Mouse (Mus musculus): Measurements from ENCODE around the gene Zfp872. TPM values are rescaled to one million over a fixed set of nuclear protein-coding genes. Genes with fewer than 3 reads are reported as not detected.
"Not testable (repeated sequence)": the region's sequence is repeated elsewhere in the genome, so short reads cannot be mapped to it uniquely, and the experiment has no call there.

The Zfp872 gene
- 1.7 and 1.9 TPM in 2 replicates for polyA plus RNA-seq (2015; fragmentation: Nextera tagmentation; extraction: Ambion mirVana)

DNA sequence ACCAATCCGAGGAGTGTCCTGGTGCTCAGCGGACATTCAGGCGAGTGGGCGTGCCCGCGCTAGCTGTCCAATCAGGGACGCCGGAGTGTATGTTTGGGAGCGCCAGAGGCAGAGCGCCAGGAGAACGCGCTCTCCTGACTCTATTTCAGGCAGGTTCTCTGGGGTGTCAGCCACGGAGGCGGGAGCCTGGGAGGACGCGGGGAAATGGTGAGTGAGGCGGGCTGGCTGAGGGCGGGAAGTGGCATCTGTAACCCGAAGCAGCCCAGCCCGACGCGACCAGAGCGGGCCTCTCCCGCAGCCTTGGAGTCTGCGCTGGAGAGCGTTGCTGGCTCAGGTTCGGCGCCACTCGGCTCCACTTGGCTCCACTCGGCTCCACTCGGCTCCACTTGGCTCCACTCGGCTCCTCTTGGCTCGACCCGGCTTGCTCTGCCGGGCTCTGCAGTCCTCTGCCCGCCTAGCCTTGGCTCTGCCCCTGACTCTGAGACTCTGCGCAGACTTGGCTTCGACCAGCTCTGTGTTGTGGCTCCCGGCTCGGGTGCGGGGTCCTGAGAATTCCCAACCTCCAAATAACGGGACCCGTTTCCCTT, at the start of gene Zfp872:
TSS of gene Zfp872 (plus strand) at position 66 of the 587 bp plus-strand sequence.
- no peaks in the 10 kb centered on the region for H3K27me3 ChIP-seq (replicated peaks)
- H3K4me2 ChIP-seq = peak within 1 kb of the TSS; percentile 68
- peak; percentile 56; the same call in 1 of the 2 replicates for ATAC-seq (ENCODE audit: insufficient read depth, low FRiP score, low read depth)
- no peaks in the 10 kb centered on the region for H3K36me3 ChIP-seq
- H3K9me3 ChIP-seq = no peaks in the 10 kb centered on the region
- H3K27ac ChIP-seq = no peak within 1 kb of the TSS
- peak within 1 kb of the TSS; percentile 42 for H3K4me3 ChIP-seq (replicated peaks)
- no peaks in the 10 kb centered on the region for H3K4me1 ChIP-seq
- 15% methylated on average over 43 of the region's 43 CpGs for WGBS
- 0 out of 2 replicates have a peak within 1 kb of the TSS, but pooled peaks have one; percentile 31 for H3K9ac ChIP-seq

DNA sequence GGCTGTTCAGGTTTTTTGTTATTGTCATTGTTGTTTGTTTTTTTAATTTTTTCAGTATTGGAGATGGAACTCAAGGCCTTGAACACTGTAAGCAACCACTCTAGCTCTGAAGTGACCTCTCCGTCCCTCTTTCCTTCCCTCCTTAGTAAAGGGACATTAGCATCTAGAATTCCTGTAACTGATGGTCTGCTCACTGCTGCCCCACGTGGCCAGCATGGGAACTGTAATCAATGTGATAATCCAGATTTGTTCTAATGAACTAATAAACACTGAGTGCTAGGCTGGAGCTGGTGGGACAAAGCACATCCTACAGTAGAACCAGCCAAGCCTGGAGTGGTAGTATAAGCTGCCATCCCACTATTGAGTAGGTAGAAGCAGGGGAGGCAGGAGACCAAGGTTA, 49.4 kb upstream of the Zfp872 start:
- no peak for ATAC-seq (ENCODE audit: insufficient read depth, low FRiP score, low read depth)
- Histone ChIP-seq H3K27me3 (replicated peaks) (no peaks in the 10 kb centered on the region), H3K36me3 (no peaks in the 10 kb centered on the region), H3K9ac (no peak overlapping the region), H3K4me1 (no peaks in the 10 kb centered on the region), H3K4me2 (no peak overlapping the region), H3K9me3 (no peaks in the 10 kb centered on the region), H3K4me3 (replicated peaks) (no peak overlapping the region), H3K27ac (no peak overlapping the region)
- whole genome bisulfite sequencing = 32% methylated on average over 2 of the region's 2 CpGs

DNA sequence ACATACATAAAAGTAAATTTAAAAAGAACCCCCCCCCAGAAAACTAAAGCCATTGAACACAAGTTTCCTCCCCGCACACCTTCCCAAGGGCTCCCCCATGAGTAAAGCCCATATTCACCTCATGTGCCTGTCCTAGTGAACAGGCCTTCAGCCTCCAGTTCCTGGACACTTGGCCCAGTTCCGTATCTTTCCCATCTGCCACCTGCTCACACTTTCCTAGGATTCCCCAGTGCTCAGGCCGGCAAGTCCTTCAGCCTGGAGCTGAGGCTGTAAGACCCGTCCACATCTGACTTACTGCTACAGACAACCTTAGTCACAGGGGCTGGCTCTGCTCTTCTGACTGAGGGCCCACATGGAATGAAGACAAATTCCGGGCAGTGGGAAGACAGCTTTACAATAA, 48.1 kb upstream of the Zfp872 start:
- ATAC-seq (ENCODE audit: insufficient read depth, low FRiP score, low read depth) = no peak
- H3K27me3 ChIP-seq (replicated peaks) = no peaks in the 10 kb centered on the region

DNA sequence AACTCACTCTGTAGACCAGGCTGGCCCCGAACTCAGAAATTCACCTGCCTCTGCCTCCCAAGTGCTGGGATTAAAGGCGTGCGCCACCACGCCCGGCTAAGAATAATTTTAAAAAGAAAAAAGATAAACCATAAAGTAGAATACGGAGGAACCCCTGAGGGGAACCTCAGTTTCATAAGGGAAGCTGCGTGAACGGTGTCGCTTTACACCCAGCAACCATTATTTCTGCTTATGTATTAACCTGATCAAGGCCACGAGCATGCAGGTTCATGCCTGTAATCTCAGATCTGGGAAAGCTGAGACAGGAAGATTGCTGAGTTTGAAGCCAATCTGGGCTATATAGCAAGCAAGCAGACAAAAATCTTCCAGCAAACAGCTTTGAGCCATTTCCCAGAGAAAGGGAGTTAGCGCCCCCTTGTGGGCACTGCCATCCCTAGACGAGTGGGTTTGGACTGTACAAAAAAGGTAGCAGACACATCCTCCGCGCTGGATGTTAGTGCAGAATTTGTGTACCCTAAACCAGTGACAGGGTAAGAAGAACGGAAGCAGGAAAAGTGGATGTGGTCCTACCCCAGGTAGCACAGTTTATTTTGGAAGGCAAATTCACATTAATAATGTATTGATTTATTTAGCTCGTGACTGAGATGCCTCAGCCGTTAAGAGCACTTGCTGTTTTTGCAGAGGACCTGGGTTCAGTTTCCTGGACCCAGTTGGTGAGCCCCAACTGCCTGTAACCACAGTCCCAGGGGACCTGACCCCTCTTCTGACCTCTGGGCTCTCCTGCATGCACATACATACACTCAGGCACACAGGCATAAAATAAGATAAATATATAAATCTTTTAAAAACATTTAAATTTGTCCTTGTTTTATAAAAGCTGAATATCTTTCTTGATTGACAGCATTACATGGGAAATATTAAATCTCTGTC, 44.5 kb upstream of the Zfp872 start:
- no peaks in the 10 kb centered on the region for H3K36me3 ChIP-seq
- no peak overlapping the region for H3K4me2 ChIP-seq
- H3K4me1 ChIP-seq = no peaks in the 10 kb centered on the region
- 51% methylated on average over 17 of the region's 17 CpGs for WGBS
- no peak overlapping the region for H3K4me3 ChIP-seq (replicated peaks)
- no peaks in the 10 kb centered on the region for H3K27me3 ChIP-seq (replicated peaks)
- no peak overlapping the region for H3K9ac ChIP-seq
- H3K27ac ChIP-seq = no peak overlapping the region
- peak; percentile 68 for ATAC-seq (ENCODE audit: insufficient read depth, low FRiP score, low read depth)
- no peaks in the 10 kb centered on the region for H3K9me3 ChIP-seq

More for the DNA sequence above, 48.1 kb upstream of the Zfp872 start:
- no peaks in the 10 kb centered on the region for H3K9me3 ChIP-seq
- no peak overlapping the region for H3K27ac ChIP-seq
- H3K4me1 ChIP-seq = no peaks in the 10 kb centered on the region
- 85% methylated on average over 5 of the region's 5 CpGs for whole genome bisulfite sequencing
- no peaks in the 10 kb centered on the region for H3K36me3 ChIP-seq
- H3K4me3 ChIP-seq (replicated peaks) = no peak overlapping the region
- no peak overlapping the region for H3K4me2 ChIP-seq
- H3K9ac ChIP-seq = no peak overlapping the region

DNA sequence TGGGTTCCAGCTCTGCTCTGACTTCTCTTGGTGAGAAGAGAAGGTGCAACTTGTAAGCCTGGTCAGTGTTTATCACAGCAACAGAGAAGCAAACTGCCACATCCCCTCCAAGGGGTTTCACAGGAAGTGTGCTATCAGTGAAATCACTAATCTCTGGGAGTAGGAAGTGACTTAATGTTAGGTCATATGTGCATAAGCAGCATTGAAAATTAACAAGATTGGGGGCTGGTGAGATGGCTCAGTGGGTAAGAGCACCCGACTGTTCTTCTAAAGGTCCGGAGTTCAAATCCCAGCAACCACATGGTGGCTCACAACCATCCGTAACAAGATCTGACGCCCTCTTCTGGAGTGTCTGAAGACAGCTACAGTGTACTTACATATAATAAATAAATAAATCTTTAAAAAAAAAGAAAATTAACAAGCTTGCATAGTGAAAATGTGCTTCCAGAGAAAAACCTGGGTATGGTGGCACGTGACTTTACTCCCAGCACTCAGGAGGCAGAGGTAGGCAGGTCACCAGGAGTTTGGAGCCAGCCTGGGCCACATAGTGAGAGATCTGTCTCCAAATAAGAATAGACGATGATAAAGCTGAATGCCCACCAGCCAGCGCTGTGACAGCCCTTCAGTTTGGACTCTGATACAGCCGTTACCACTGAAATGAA, 43.5 kb upstream of the Zfp872 start:
- Histone ChIP-seq H3K4me3 (replicated peaks) (no peak overlapping the region), H3K9ac (no peak overlapping the region), H3K9me3 (no peaks in the 10 kb centered on the region), H3K4me1 (no peaks in the 10 kb centered on the region), H3K4me2 (no peak overlapping the region), H3K27ac (no peak overlapping the region), H3K36me3 (no peaks in the 10 kb centered on the region), H3K27me3 (replicated peaks) (no peaks in the 10 kb centered on the region)
- 83% methylated on average over 8 of the region's 8 CpGs for WGBS
- no peak for ATAC-seq (ENCODE audit: insufficient read depth, low FRiP score, low read depth)

DNA sequence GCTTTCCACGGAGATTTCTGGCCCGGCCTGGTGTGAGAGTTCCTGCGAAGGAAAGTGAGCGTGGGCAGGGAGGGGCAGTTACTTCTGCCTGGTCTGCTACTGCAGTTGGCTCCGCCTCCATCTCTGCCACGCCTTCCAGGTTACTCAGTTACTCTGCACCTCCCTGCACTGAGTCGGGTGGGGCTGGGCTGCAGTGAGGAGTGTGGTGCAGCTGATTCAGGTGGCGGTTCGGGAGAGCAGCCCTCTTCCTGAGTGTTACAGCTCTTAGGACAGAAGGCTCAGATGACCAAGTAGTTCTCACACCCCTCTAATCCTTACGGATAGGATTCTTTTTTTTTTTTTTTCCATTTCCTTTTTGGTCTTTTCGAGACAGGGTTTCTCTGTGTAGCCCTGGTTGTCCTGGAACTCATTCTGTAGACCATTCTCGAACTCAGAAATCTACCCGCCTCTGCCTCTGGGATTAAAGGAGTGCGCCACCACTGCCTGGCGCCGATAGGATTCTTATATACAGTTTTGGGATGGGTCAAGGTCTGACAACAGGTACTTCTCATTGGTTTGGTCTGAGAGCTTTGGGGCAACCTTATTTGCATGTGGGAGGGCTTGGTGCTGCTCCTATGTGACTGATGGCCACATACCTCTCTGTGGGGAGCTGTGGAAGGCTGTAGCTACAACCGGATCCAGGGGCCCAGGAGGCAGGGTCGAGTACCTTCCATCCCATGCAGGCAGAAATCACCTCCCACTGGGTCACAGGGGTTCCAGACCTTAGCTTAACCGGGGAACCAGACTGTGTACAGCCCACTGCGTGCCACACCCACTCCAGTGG, 38.3 kb upstream of the Zfp872 start:
- WGBS = 67% methylated on average over 20 of the region's 20 CpGs
- Histone ChIP-seq H3K36me3 (no peaks in the 10 kb centered on the region), H3K27ac (no peak overlapping the region), H3K9me3 (no peaks in the 10 kb centered on the region), H3K4me1 (no peaks in the 10 kb centered on the region), H3K27me3 (replicated peaks) (no peaks in the 10 kb centered on the region), H3K9ac (no peak overlapping the region), H3K4me3 (replicated peaks) (no peak overlapping the region), H3K4me2 (no peak overlapping the region)
- ATAC-seq (ENCODE audit: insufficient read depth, low FRiP score, low read depth) = peak; percentile 68; the same call in 1 of the 2 replicates

DNA sequence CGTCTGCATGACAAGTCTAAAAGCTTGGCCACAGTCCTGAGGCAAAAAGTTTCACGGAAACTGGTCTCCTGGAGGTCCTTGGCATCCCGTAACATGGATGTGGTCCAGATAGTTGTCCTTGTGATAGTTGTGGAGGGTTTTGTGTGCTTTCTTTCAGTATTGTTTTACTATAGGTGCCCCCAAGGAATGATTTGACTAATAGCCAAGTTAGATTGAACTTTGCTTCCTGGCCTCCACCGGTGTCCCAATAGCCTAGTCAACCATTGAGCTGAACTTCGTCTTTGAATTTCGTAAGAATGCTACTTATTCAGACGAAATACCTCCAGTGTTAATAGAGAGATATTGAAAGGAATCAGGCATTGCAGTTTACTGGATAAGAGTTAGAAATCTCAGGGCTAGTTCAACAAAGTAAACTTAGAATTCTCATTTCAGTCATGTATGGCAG, 37.6 kb upstream of the Zfp872 start:
- not testable (repeated sequence) for H3K4me3 ChIP-seq (replicated peaks); H3K4me2 ChIP-seq; H3K27ac ChIP-seq; H3K9ac ChIP-seq; H3K27me3 ChIP-seq (replicated peaks); H3K9me3 ChIP-seq; H3K4me1 ChIP-seq; H3K36me3 ChIP-seq; ATAC-seq (ENCODE audit: insufficient read depth, low FRiP score, low read depth)
- WGBS = 79% methylated on average over 7 of the region's 7 CpGs

DNA sequence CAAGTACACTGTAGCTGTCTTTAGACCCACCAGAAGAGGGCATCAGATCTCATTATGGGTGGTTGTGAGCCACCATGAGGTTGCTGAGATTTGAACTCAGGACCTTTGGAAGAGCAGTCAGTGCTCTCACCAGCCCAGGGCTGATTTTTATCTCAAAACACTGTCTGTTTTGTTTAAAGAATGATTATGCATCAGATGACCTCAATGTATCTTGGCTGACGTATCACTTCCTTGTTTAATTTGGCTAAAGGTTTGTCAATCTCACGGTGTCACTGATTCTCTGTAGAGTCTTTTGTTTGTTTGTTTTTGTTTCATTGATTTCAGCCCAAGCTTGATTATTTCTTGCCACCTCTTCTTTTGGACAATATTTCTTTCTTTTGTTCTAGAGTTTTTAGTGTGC, 36.9 kb upstream of the Zfp872 start:
- Histone ChIP-seq H3K4me1 (no peaks in the 10 kb centered on the region), H3K27me3 (replicated peaks) (no peaks in the 10 kb centered on the region), H3K36me3 (no peaks in the 10 kb centered on the region), H3K4me3 (replicated peaks) (no peak overlapping the region), H3K9me3 (no peaks in the 10 kb centered on the region), H3K9ac (no peak overlapping the region), H3K27ac (no peak overlapping the region), H3K4me2 (no peak overlapping the region)
- no peak for ATAC-seq (ENCODE audit: insufficient read depth, low FRiP score, low read depth)
- 72% methylated on average over 2 of the region's 2 CpGs for WGBS

DNA sequence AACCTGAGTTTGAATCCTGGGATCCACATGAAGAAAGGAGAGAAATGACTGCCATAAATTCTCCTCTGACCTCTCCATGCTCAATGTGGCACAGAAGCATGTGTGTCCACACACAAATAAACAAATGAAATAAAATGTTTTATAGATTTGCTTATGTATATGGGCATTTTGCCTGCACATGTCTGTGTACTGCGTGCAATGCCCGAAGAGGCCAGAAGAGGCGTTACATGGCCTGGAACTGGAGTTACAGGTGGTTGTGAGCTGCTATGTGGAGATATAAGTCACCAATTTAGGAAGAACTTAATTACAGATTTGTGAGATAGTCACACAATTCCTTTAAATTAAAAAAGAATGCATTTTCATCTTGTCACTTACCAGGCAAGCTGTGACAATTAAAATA, 34.1 kb upstream of the Zfp872 start:
- H3K4me3 ChIP-seq (replicated peaks) = no peak overlapping the region
- no peak overlapping the region for H3K27ac ChIP-seq
- ATAC-seq (ENCODE audit: insufficient read depth, low FRiP score, low read depth) = no peak
- WGBS = 87% methylated on average over 3 of the region's 3 CpGs
- H3K4me1 ChIP-seq = peaks cover 7% of the 10 kb centered on the region; the same call in 1 of the 2 replicates
- no peaks in the 10 kb centered on the region for H3K9me3 ChIP-seq
- H3K36me3 ChIP-seq = no peaks in the 10 kb centered on the region; the same call in 1 of the 2 replicates
- H3K4me2 ChIP-seq = no peak overlapping the region
- no peak overlapping the region for H3K9ac ChIP-seq
- H3K27me3 ChIP-seq (replicated peaks) = no peaks in the 10 kb centered on the region

DNA sequence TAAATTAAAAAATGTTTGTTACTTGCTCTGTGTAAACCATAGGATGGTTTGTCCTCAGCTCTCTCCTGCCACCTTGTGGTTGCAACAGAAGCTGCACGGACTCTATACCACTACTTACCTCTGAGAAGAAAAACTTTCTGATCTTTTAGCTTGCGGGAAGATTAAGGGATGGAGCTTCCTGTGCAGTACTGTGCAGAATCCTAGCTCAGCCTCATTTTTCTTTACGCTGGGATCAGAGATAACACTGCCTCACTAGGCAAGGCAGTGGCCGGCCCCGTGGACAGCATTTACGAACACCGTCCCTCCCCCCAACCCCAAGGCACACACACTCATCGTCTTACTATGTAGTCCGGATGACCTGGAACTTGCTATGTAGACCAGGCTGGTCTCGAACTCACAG, 32.3 kb upstream of the Zfp872 start:
- H3K4me2 ChIP-seq = peak overlapping the region; percentile 64; the same call in 1 of the 2 replicates
- no peaks in the 10 kb centered on the region; the same call in 1 of the 2 replicates for H3K36me3 ChIP-seq
- peaks cover 7% of the 10 kb centered on the region; the same call in 1 of the 2 replicates for H3K4me1 ChIP-seq
- peak overlapping the region; percentile 12; the same call in 1 of the 2 replicates for H3K4me3 ChIP-seq (replicated peaks)
- no peak overlapping the region for H3K9ac ChIP-seq
- no peaks in the 10 kb centered on the region for H3K27me3 ChIP-seq (replicated peaks)
- no peaks in the 10 kb centered on the region for H3K9me3 ChIP-seq
- ATAC-seq (ENCODE audit: insufficient read depth, low FRiP score, low read depth) = no peak
- 23% methylated on average over 10 of the region's 10 CpGs for WGBS
- H3K27ac ChIP-seq = no peak overlapping the region
